Mouse (Mus musculus) bone marrow, adult 2 months (tissue): ENCODE results near the gene Scp2d1. TPM values are rescaled to one million over a fixed set of nuclear protein-coding genes. Genes with fewer than 3 reads are reported as not detected.

Source experiments
- H3K27ac ChIP-seq: fragments of 200-500 bp; 2 replicates; pipeline ENCODE4 v1.5.1; 2012; ENCODE audit warnings: low read depth, mild to moderate bottlenecking, control low read depth, inconsistent platforms, low read length; ENCODE audit not compliant: control insufficient read depth, poor library complexity, insufficient read depth
- H3K4me1 ChIP-seq: fragments of 200-500 bp; 2 replicates; pipeline ENCODE4 v1.6.1; 2011; ENCODE audit warnings: low read length; ENCODE audit not compliant: control insufficient read depth, insufficient read depth
- H3K4me3 ChIP-seq: fragments of 200-500 bp; replicated peaks from 2 replicates; pipeline ENCODE3; 2011; ENCODE audit warnings: mild to moderate bottlenecking, low read depth, low read length, control low read depth; ENCODE audit not compliant: control insufficient read depth
- CTCF ChIP-seq: fragments of 200-500 bp; IDR thresholded peaks from 2 replicates; pipeline ENCODE4 v1.5.1; 2011; ENCODE audit warnings: low read length, control low read depth; ENCODE audit not compliant: control insufficient read depth, insufficient read depth
- POLR2A ChIP-seq: fragments of 200-500 bp; IDR thresholded peaks from 2 replicates; pipeline ENCODE4 v1.6.1; 2011; ENCODE audit warnings: low read depth, mild to moderate bottlenecking, control low read depth, low read length, borderline replicate concordance; ENCODE audit not compliant: control insufficient read depth
- WGBS: fragments of 180-500 bp; shearing (Covaris S2); methylation state at CpG from one replicate; pipeline ENCODE4 v1.1.7; 2018; 5-methylcytosine and 5-hydroxymethylcytosine counted together
- polyA plus RNA-seq: library from polyadenylated mRNA; stranded (reverse); fragments of >200 nt; gene quantifications from 2 replicates; pipeline ENCODE4 v1.2.4, GENCODE M21; 2011; ENCODE audit warnings: low replicate concordance; ENCODE audit not compliant: missing spikeins, insufficient read depth, insufficient read length

Gene Scp2d1
- polyA plus RNA-seq, 1 experiment, result not detected

DNA sequence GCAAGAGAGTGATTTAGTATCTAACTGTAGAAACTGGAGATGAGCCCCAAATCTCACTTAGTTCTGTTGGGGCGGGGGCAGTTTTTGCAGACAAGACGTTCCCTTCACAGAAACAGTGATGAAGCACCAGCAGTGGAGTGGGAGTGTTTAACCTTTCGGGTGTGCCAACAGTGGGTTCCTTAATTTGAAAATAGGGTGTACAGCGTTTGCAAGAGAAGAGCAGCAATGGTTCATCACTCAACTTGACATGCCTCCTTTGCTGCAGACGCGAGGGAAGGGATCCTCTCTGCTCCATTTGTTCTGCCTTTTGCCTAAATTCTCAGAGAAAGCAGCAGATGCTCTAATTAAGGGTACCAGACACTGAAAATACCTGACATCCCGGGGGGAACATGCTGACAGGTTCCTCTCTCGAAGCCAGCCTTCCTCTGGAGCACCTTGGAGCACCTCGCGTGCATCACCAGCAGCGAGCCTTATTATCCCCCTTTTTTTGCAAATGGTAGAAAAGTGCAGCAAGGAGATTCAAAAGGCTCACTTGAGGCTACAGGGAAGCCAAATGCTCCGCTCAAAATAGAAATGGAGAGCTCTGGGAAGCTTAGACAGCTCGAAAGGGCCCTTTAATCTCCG is 31.7 kb upstream of the Scp2d1 start:
- no peaks in the 10 kb centered on the region for H3K4me1 ChIP-seq
- H3K27ac ChIP-seq, result no peak overlapping the region
- TF ChIP-seq CTCF, result no peak
- TF ChIP-seq POLR2A, result no peak
- H3K4me3 ChIP-seq, result no peak overlapping the region
- 71% methylated on average over 14 of the region's 14 CpGs for WGBS

DNA sequence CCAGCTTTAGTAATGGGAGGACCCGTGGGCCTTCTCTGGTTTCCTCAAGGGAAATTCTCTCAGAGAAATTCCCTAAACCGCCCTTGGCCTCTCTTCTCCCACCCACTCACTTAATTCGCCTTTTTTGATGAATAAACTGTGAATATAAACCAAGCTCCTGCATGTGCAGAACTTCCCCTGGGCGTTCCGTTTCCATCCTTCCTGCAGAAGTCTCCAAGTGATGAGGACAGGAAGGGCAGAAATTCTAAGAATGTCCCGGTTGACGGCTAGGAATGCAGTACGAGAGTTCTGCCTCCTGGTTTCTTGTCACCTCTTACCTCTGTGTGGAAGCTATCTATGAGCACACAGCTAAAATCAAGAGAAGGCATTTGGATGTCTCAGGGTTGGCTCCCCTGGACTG is 25.9 kb upstream of the Scp2d1 start:
- no peak overlapping the region for H3K4me3 ChIP-seq
- TF ChIP-seq CTCF (no peak), POLR2A (no peak)
- H3K4me1 ChIP-seq, result no peaks in the 10 kb centered on the region; the same call in 1 of the 2 replicates
- WGBS, result 61% methylated on average over 8 of the region's 8 CpGs
- H3K27ac ChIP-seq, result no peak overlapping the region

DNA sequence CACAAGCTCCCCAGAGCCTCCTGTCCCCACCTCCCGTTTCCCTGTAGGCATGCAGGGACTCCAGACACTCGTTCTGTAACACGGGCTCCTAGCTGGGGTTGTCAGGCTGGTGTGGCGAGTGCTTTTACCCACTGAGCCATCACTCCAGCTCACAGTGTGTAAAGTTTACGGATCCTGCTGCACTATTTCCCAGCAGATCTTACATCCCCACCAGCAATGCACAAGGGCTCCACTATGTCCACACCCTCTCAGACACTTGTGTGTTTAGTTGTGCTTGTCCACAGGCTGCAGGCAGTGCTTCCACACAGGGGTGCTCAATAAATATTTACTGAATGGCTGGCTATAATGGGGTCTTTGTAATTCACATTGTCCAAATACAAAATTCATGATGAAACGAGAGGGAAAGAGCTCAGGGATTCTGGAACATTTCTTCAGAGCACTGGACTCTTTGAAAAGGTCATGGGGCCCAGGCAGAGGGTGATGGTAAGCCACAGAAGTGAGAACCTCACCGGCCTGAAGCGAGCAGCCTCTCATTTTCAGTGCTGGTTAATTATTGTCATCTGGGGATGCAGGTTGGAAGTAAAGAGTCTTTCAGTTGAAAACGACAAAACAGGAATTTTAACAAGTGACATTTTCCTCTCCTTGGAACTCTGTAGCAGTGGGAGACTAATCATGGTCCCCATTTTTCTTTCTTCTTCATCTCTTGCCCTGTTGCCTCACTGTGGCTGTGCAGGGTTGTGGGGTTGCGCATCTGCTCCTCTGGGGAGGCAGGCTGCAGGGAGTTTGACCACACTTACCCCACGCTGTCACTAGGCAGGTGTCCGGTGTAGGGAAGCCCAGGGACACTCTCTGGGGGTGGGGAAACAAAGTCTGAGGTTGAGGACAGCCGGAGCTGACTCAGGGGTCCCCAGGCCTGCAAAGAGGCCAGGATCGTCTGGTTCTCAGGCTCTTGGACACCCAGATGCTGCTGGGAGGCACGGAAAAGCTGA is 15.4 kb upstream of the Scp2d1 start:
- no peak overlapping the region for H3K27ac ChIP-seq
- TF ChIP-seq CTCF, result no peak
- TF ChIP-seq POLR2A, result no peak
- H3K4me1 ChIP-seq, result no peaks in the 10 kb centered on the region; the same call in 1 of the 2 replicates
- WGBS, result 67% methylated on average over 15 of the region's 15 CpGs
- H3K4me3 ChIP-seq, result no peak overlapping the region

DNA sequence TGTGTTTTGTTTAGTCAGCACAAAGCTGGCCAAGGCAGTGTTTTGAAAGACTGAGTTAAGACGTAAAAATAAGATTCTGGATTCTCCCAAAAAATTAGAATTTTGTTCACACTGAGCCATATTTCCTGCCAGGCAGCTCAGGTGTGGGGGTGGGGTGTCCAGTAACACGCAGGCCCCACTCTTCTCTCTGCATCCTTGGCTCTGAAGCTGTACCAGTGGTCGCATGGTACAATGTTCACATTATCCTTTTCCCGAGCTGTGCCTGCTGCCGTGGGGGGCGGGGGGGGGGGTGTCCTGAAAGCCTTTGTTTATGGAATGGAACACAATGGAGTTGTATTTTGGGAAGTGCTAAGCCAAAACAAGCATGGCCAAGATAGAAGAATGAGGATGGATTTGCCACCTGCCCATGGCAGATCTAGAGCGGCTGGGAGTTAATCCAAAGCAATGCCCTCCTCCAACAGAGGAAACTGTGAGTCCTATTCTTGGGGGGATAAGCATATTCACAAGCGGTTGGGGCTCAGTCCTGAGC is 5.1 kb downstream of the Scp2d1 start:
- Histone ChIP-seq H3K4me3 (no peak overlapping the region), H3K4me1 (no peaks in the 10 kb centered on the region), H3K27ac (no peak overlapping the region)
- 81% methylated on average over 8 of the region's 8 CpGs for WGBS
- TF ChIP-seq CTCF (no peak), POLR2A (no peak)

DNA sequence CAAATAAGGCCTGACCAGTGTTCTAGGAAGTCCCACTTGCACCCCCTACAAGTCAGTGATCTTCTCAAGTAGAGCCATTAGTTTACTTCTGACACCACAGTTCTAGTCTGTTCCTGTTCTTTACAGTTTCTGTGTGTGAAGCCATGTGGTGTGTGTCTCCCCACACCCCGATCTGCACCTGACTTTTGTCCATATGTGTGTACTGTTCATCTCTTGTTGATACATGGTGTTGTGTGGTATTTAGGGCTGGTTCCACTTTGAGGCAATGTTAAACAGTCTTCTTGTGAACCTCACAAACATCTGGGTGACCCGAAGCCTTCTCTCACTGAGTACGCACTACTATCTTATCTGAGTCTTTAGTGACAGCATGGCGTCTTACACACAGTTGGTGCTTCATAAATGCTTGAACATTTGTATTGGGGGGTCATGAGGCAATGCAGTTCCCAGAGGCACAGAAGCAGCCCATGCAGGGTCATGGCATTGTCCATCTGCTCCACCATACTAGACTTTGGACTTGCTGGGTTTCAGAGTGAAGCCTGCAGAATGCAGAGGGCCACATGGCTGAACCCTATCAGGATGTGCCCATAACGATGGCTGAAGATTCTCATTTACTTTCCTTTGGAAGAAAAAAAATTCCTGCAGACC is 13.3 kb downstream of the Scp2d1 start:
- no peak overlapping the region for H3K27ac ChIP-seq
- TF ChIP-seq POLR2A (no peak), CTCF (no peak)
- no peak overlapping the region for H3K4me3 ChIP-seq
- WGBS, result 80% methylated on average over 5 of the region's 5 CpGs
- H3K4me1 ChIP-seq, result no peaks in the 10 kb centered on the region

DNA sequence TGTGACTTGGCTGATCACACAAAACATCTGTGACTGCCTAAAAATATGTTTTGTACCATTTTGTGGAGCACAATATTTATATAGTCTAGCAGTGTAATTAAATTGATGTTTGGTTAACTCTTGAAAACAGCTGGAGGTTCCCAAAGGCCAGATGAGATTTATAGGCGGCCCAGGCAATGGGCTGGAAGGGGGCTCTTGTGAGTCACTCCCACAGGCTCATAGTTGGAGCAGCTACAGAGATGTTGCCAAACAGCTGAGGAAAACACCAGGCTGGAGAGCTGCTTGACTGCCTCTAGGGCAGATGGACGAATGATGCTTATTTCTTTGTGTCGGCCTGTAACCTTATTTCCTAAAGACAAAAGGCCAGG is 13.8 kb downstream of the Scp2d1 start:
- Histone ChIP-seq H3K4me1 (no peaks in the 10 kb centered on the region), H3K4me3 (no peak overlapping the region), H3K27ac (no peak overlapping the region)
- 81% methylated on average over 3 of the region's 3 CpGs for WGBS
- TF ChIP-seq POLR2A, result no peak
- TF ChIP-seq CTCF, result no peak

DNA sequence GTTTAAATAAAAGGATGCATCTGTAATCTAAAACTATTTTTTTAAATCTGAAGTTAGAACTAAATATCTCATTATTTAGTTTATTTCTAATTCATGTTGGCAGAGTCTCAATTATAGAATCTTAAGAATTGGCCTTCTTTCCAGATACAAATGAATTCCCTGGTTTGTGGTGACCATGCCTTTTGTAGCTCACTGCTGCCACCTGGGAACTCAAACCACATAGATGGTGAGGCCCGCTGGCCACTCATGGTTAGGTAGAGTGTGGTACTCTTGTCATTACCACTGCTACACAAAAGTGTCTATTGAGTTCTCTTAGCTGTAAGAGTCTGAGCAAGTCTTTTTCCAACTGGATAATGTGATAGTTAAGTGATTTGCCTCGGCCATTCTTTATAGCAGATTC is 45.4 kb downstream of the Scp2d1 start:
- Histone ChIP-seq H3K4me1 (no peaks in the 10 kb centered on the region), H3K27ac (no peak overlapping the region), H3K4me3 (no peak overlapping the region)
- TF ChIP-seq POLR2A, result no peak
- no peak for TF ChIP-seq CTCF
- WGBS, result 67% methylated on average over 2 of the region's 2 CpGs

Other genes with a start within 250 kb of the Scp2d1 start
- 5.8 and 24.7 TPM in 2 replicates for gene Smim26, start 229.6 kb upstream of the Scp2d1 start, polyA plus RNA-seq
- gene Dtd1, start 223.8 kb upstream of the Scp2d1 start, polyA plus RNA-seq, result 3.3 and 5.6 TPM in 2 replicates